Mouse (Mus musculus) limb, embryonic 11.5 days (tissue): Measurements from ENCODE around the gene Psmc3. TPM values are rescaled to one million over a fixed set of nuclear protein-coding genes. Genes with fewer than 3 reads are reported as not detected.

Experiments used
- ATAC-seq: fragments of 200-750 bp; cut with Nextera tagmentation; 2 replicates; pipeline ENCODE4 v1.8.0; 2017; ENCODE audit warnings: low read depth; ENCODE audit not compliant: insufficient number of reproducible peaks, low FRiP score, low TSS enrichment
- DNase-seq: peaks from one replicate; pipeline ENCODE4 v3.0.0-alpha.2; 2015; ENCODE audit warnings: low spot score
- H3K27ac ChIP-seq: fragments of 300-500 bp; sonication (generic); replicated peaks from 2 replicates; pipeline ENCODE4 v1.5.1; 2014; ENCODE audit warnings: low read depth, mild to moderate bottlenecking, low read length
- H3K27me3 ChIP-seq: fragments of 300-500 bp; sonication (generic); 2 replicates; pipeline ENCODE4 v1.6.1; 2014; ENCODE audit warnings: mild to moderate bottlenecking, low read length, mixed read lengths; ENCODE audit not compliant: control insufficient read depth, insufficient read depth
- H3K36me3 ChIP-seq: fragments of 300-500 bp; sonication (generic); 2 replicates; pipeline ENCODE4 v1.6.1; 2014; ENCODE audit warnings: mild to moderate bottlenecking, low read length, moderate library complexity, mixed read lengths; ENCODE audit not compliant: control insufficient read depth, insufficient read depth
- H3K4me1 ChIP-seq: fragments of 300-500 bp; sonication (generic); 2 replicates; pipeline ENCODE4 v1.6.1; 2014; ENCODE audit warnings: low read length, mixed read lengths; ENCODE audit not compliant: control insufficient read depth, insufficient read depth
- H3K4me2 ChIP-seq: fragments of 300-500 bp; sonication (generic); 2 replicates; pipeline ENCODE4 v1.6.1; 2014; ENCODE audit warnings: low read depth, mild to moderate bottlenecking, moderate library complexity; ENCODE audit not compliant: severe bottlenecking
- H3K4me3 ChIP-seq: fragments of 300-500 bp; sonication (generic); 2 replicates; pipeline ENCODE4 v1.5.1; 2014; ENCODE audit warnings: low read depth, low read length
- H3K9ac ChIP-seq: fragments of 300-500 bp; sonication (generic); 2 replicates; pipeline ENCODE4 v1.6.1; 2014; ENCODE audit warnings: mild to moderate bottlenecking, low read length
- H3K9me3 ChIP-seq: fragments of 300-500 bp; sonication (generic); 2 replicates; pipeline ENCODE4 v1.6.1; 2016; ENCODE audit warnings: low read length; ENCODE audit not compliant: control insufficient read depth
- WGBS: fragments of 180-500 bp; shearing (Covaris S2); extraction: QIAGEN DNeasy Blood & Tissue Kit; methylation state at CpG from one replicate; pipeline ENCODE4 v1.1.7; 2014; 5-methylcytosine and 5-hydroxymethylcytosine counted together
- polyA plus RNA-seq: library from polyadenylated mRNA; unstranded; fragments of >200 nt; fragmentation: Nextera tagmentation; extraction: Ambion mirVana; gene quantifications from 2 replicates; pipeline ENCODE4 v1.2.1, GENCODE M21; 2014

Gene Psmc3
- polyA plus RNA-seq, 1 experiment from 2014 or later, result 440 TPM

- Histone ChIP-seq H3K27ac (no peak within 1 kb of the TSS), H3K4me1 (no peaks in the 10 kb centered on the region), H3K9me3 (no peaks in the 10 kb centered on the region), H3K36me3 (no peaks in the 10 kb centered on the region), H3K4me2 (no peak within 1 kb of the TSS), H3K9ac (no peak within 1 kb of the TSS), H3K27me3 (no peaks in the 10 kb centered on the region), H3K4me3 (no peak within 1 kb of the TSS)
- whole genome bisulfite sequencing, result 79% methylated on average over 12 of the region's 13 CpGs
- DNase-seq, result no peak
- no peak for ATAC-seq
Observed at GRCm38 (mm10) chr2:91081775-91082695, 28.2 kb downstream of the Psmc3 start, which contains the start of gene Spi1. Spi1 (plus strand) TSS chr2:91082390.

DNA sequence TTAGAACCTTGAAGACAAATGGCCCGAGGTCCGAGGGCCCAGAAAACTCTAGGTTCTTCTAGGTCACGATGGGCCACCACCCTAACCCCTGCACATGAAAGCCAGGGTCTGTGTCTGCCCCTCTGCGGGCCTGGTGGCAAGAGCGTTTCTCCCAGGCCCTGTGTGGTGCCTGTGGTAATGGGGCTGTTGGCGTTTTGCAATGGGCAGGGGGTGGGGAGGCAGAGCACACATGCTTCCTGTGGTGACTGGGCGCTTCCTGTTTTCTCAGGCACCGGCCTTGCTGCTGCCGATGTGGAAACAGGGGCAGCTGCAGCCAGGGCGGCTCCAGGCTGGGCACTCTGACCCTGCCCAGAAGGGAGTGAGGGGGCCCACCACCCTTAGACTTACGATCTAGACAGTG, 29.0 kb downstream of the Psmc3 start:
- ATAC-seq, result no peak
- Histone ChIP-seq H3K9me3 (no peaks in the 10 kb centered on the region), H3K4me3 (no peak overlapping the region), H3K9ac (no peak overlapping the region), H3K4me2 (no peak overlapping the region), H3K27ac (no peak overlapping the region), H3K36me3 (no peaks in the 10 kb centered on the region), H3K27me3 (no peaks in the 10 kb centered on the region), H3K4me1 (no peaks in the 10 kb centered on the region)
- 66% methylated on average over 11 of the region's 11 CpGs for WGBS
- DNase-seq, result no peak

GRCm38 (mm10) chr2:91083366-91083940, 29.6 kb downstream of the Psmc3 start:
- DNase-seq (no peak), ATAC-seq (no peak)
- Histone ChIP-seq H3K4me1 (no peaks in the 10 kb centered on the region), H3K27ac (no peak overlapping the region), H3K36me3 (no peaks in the 10 kb centered on the region), H3K9ac (no peak overlapping the region), H3K4me2 (no peak overlapping the region), H3K27me3 (no peaks in the 10 kb centered on the region), H3K9me3 (no peaks in the 10 kb centered on the region), H3K4me3 (no peak overlapping the region)
- WGBS, result 56% methylated on average over 1 of the region's 1 CpGs

GRCm38 (mm10) chr2:91084179-91084820, 30.5 kb downstream of the Psmc3 start:
- H3K27ac ChIP-seq, result no peak overlapping the region
- no peaks in the 10 kb centered on the region for H3K36me3 ChIP-seq
- no peaks in the 10 kb centered on the region for H3K27me3 ChIP-seq
- no peak overlapping the region for H3K4me3 ChIP-seq
- no peaks in the 10 kb centered on the region for H3K9me3 ChIP-seq
- WGBS, result 82% methylated on average over 15 of the region's 15 CpGs
- peak; percentile 11; the same call in 1 of the 2 replicates for ATAC-seq
- DNase-seq, result no peak
- H3K4me2 ChIP-seq, result no peak overlapping the region
- H3K4me1 ChIP-seq, result no peaks in the 10 kb centered on the region
- H3K9ac ChIP-seq, result no peak overlapping the region

GRCm38 (mm10) chr2:91085494-91086391, 31.9 kb downstream of the Psmc3 start:
- H3K4me3 ChIP-seq, result no peak overlapping the region
- H3K9ac ChIP-seq, result no peak overlapping the region
- WGBS, result 89% methylated on average over 14 of the region's 14 CpGs
- H3K36me3 ChIP-seq, result no peaks in the 10 kb centered on the region
- no peak overlapping the region for H3K4me2 ChIP-seq
- ATAC-seq (no peak), DNase-seq (no peak)
- no peaks in the 10 kb centered on the region for H3K4me1 ChIP-seq
- H3K27me3 ChIP-seq, result no peaks in the 10 kb centered on the region
- no peaks in the 10 kb centered on the region for H3K9me3 ChIP-seq
- no peak overlapping the region for H3K27ac ChIP-seq

DNA sequence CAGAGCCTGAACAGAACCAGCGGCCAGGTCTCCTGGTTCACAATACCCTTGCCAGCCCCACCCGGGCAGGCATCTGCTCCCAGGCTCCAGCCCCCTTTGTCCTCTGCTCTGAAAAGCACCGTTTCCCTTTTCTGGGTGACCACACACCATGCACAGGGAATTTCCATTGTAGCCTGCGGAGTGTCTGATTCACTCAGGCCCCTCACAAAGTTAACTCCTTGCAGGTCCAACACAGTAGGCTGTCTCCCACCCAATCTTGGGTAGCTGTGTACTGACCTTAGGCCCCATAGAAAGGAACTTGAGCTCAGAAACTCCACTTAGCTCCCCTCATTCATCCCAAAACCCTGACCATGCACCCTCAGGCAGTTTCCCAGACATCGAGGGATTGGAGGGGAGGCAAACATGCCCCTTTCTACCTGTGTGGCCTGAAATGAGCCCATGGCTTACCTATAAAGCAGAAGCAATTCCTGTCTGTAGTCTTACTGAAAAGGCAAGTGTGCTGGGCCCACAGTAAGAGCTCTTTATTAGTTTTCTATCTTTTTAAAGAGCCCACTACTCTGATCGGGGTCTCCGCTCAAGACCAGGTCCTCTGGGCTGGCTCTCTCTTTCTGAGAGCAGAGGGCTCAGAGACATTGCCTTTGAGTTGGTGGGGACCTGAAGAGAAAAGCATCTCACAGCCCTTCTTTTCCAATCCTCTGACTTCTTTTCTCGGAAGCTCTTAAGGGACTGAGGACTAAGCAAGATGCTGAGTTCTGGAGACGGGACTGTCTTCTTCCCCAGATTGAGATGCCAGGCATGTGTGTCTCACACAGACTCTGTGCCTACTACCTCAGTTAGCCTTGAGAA, 32.8 kb downstream of the Psmc3 start:
- no peak for DNase-seq
- 83% methylated on average over 9 of the region's 9 CpGs for WGBS
- Histone ChIP-seq H3K9me3 (no peaks in the 10 kb centered on the region), H3K4me3 (no peak overlapping the region), H3K27ac (no peak overlapping the region), H3K4me1 (no peaks in the 10 kb centered on the region), H3K9ac (no peak overlapping the region), H3K4me2 (no peak overlapping the region), H3K36me3 (no peaks in the 10 kb centered on the region), H3K27me3 (no peaks in the 10 kb centered on the region)
- ATAC-seq, result no peak

- DNase-seq (no peak), ATAC-seq (no peak)
- H3K9ac ChIP-seq, result no peak overlapping the region
Observed at GRCm38 (mm10) chr2:91087453-91087852, 33.6 kb downstream of the Psmc3 start.

More at GRCm38 (mm10) chr2:91087453-91087852, 33.6 kb downstream of the Psmc3 start:
- Histone ChIP-seq H3K27me3 (no peaks in the 10 kb centered on the region), H3K4me2 (no peak overlapping the region), H3K9me3 (no peaks in the 10 kb centered on the region), H3K4me1 (no peaks in the 10 kb centered on the region), H3K4me3 (no peak overlapping the region), H3K36me3 (no peaks in the 10 kb centered on the region), H3K27ac (no peak overlapping the region)
- WGBS, result 87% methylated on average over 9 of the region's 9 CpGs
